Mouse (Mus musculus): ENCODE results near the gene Itm2c. TPM values are rescaled to one million over a fixed set of nuclear protein-coding genes. Genes with fewer than 3 reads are reported as not detected.
A peak's percentile ranks its signal among the peaks of the same experiment; 100 is the strongest.

Gene Itm2c
- total RNA-seq, 2 experiments from 2014 or later: 25.3 to 33.6 TPM

- no peak for DNase-seq (ENCODE audit: low spot score)
These were observed 39.8 kb downstream of the Itm2c start for GRCm38 (mm10) chr1:85933631-85934465.

GRCm38 (mm10) chr1:85934560-85934959, 40.5 kb downstream of the Itm2c start:
- DNase-seq (ENCODE audit: low spot score): no peak

- peak; percentile 43 for DNase-seq (ENCODE audit: low spot score)
These were observed 41.2 kb downstream of the Itm2c start for GRCm38 (mm10) chr1:85935148-85935852.

- no peak for DNase-seq (ENCODE audit: low spot score)
These were observed 42.2 kb downstream of the Itm2c start for GRCm38 (mm10) chr1:85936265-85936664.

- DNase-seq (ENCODE audit: low spot score): no peak
These were observed 43.2 kb downstream of the Itm2c start for GRCm38 (mm10) chr1:85937323-85937722.

GRCm38 (mm10) chr1:85942318-85942717, 48.2 kb downstream of the Itm2c start:
- DNase-seq (ENCODE audit: low spot score): no peak

- no peak for DNase-seq (ENCODE audit: low spot score)
These were observed 55.1 kb downstream of the Itm2c start for GRCm38 (mm10) chr1:85949085-85949684.

- no peak for DNase-seq (ENCODE audit: low spot score)
These were observed 61.1 kb downstream of the Itm2c start for GRCm38 (mm10) chr1:85955150-85955549.

- no peak for DNase-seq (ENCODE audit: low spot score)
These were observed 63.2 kb downstream of the Itm2c start for GRCm38 (mm10) chr1:85957290-85957689.

GRCm38 (mm10) chr1:85957942-85958619, 64.0 kb downstream of the Itm2c start:
- DNase-seq (ENCODE audit: low spot score): no peak

Other genes with a start within 250 kb of the Itm2c start
- gene Sp100, start 244.3 kb upstream of the Itm2c start, total RNA-seq (2021): 1 to 10 TPM; 3.9 to 5.3 TPM
- gene A630001G21Rik, start 115.6 kb upstream of the Itm2c start, total RNA-seq (2021): under 1 TPM in 1 of 2 experiments, not detected in 1; 0.55 TPM
- 100 to 1,000 TPM; 169 to 186 TPM for gene Cab39, start 100.8 kb upstream of the Itm2c start, total RNA-seq (2021)
- under 1 TPM; 0.27 to 0.36 TPM for gene 4933407L21Rik, start 34.2 kb downstream of the Itm2c start, total RNA-seq (2021)
- gene Gpr55, start 66.7 kb downstream of the Itm2c start, total RNA-seq (2021): not detected
- not detected for gene Spata3, start 122.5 kb downstream of the Itm2c start, total RNA-seq (2021)
- not detected for gene 2810459M11Rik, start 151.6 kb downstream of the Itm2c start, total RNA-seq (2021)
- 100 to 1,000 TPM; 126 to 128 TPM for gene Psmd1, start 170.1 kb downstream of the Itm2c start, total RNA-seq (2021)
- not detected for gene Htr2b, start 217.7 kb downstream of the Itm2c start, total RNA-seq (2021)
- gene Gm21972, start 239.4 kb downstream of the Itm2c start, total RNA-seq (2021): under 1 TPM in 1 of 2 experiments, not detected in 1; 0.39 TPM

All from gastrocnemius, adult 18-20 months (tissue).